Mouse (Mus musculus) adrenal gland, postnatal 14 days (tissue): ENCODE results near the gene Rab3a. TPM values are rescaled to one million over a fixed set of nuclear protein-coding genes. Genes with fewer than 3 reads are reported as not detected.

Experiments used
- DNase-seq: peaks from one replicate; pipeline ENCODE4 v3.0.0; 2021; ENCODE audit warnings: mixed read lengths
- total RNA-seq: library from RNA; stranded (reverse); gene quantifications from 2 replicates; pipeline ENCODE4 v1.2.3, GENCODE M21; 2021

Rab3a gene
- total RNA-seq, 1 experiment from 2014 or later: 56.2 TPM

DNA sequence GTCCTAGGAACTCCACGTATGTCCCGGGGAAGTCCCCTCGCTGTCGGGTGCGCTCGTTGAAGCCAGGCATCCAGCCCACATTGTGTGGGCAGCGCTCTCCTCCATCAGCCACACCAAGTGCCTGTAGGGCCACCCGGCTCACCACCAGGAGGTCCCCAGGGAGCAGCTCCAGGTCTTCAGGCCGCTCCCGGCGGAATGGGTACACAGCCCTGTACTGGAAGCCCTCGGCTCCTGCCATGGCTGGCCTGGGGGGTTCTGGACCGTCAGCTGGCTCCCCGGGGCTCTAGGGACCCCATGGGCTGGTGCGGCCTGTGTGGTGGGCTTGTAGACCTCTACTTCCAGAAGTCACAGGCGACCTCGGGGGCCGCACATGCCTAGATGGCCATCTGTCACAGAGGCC lies 20.3 kb downstream of the Rab3a start:
- DNase-seq: no peak

DNA sequence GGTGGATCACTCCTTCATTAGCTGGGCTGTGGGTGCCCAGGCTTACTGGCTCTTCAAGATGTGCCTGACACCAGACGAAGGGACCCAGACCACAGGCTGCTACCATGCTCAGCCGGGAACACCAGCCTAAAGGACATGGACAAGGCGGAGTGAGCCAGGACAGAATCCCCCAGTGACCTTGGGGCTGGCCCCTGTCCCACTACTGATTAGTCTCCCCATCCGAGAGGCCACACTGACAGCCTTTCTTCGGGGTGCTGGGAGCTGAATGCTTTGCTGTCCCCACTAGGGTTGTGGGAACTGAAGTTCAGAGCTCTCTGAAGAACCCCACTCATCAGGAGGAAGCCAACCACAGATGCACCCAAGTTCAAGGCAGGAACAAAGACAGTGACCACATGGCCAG lies 20.7 kb downstream of the Rab3a start:
- DNase-seq: no peak

DNA sequence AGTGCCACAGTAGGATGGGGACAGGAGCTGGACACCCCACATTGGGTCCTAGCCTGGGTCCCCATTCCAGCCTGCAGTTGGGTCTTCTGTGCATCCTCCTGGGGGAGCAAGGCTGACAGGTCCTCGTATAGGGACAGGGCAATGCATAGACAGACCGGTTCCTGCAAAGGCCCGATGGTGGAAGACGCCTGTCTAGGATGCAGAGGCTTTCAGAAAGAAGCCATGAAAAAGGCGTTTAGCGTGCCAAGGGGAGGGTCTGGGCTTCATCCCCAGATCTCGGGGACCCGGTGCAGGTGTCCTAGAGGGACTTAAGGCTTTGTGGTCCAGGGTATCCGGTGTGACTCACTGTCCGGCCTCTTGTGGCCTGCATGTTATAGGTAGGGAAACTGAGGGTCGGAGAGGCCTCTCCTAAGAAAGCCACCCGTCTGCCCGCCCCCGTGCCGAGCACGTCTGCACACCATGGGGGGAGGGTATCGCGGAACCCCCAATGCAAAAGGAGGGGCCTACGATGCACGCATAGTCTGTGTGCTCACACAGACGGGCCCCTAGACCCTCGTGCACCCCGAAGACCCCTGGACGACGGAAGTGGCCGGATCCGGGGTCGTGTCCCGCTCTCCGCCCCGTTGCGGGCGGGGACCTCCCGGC lies 21.5 kb downstream of the Rab3a start:
- peak; percentile 49 for DNase-seq

DNA sequence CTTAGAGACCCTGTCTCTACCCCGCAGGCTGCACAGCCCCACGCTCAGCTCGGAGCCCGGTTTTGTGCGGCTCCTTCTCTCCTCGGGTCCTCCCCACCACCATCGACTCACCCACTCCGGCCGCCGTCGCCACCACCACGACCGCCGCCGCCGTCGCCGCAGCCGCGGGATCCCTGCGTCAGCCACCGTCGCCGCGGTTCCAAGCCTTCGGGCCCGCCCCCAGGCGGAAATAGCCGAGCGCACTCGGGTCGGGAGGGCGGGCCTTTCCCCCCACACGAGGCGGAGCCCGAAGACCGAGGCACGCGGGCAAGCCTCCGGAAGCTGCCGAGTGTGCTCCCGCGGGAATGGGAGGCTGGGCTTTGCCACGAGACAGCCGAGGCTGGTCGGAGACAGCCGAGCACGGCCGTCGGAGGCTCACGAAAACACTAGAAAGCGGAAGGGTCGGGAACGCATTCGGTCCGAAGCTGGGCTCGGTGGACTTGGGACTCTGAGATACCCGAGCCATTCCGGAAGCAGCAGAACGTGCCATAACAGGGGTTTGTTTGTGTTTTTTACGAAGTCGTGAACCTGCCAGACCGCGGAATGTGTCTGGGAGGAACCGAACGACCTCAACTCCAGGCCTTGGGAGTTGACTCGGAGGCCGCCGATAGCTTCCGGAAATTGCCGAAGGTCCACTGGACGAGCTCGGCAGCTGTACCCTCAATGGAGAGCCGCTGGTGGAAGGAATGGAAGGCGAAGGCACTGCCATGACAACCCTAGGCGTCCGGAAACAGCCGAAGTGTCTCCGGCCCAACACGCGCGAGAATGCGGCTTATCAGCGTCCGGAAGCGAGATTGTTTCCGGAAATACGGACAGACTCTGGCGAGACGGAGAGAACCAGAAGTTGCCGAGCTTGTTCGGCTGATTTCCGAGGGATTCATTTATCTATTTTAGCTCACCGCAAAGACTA lies 22.3 kb downstream of the Rab3a start, which contains the start of gene Pik3r2:
TSS of gene Pik3r2 (minus strand) at position 218 of the 949 bp plus-strand sequence.
- DNase-seq: peak; percentile 99

DNA sequence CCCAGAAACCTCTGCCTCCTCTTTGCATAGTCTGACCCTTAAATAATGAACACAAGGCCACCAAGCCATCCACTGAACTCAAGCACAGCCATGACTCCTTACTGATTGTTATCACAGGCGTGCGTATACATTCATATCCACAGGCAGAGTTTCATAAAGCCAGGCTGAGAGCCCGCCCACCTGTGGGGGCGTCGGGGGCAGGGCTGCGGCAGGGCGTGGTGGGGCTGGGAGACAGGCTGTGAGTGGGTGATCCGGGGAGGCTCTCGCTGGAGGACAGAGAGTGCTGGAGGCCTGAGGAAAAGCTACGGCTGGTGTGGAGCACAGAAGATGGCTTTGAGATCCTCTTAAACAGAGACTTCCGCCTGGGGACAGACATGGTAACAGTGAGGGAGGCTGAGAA lies 25.6 kb downstream of the Rab3a start:
- no peak for DNase-seq

DNA sequence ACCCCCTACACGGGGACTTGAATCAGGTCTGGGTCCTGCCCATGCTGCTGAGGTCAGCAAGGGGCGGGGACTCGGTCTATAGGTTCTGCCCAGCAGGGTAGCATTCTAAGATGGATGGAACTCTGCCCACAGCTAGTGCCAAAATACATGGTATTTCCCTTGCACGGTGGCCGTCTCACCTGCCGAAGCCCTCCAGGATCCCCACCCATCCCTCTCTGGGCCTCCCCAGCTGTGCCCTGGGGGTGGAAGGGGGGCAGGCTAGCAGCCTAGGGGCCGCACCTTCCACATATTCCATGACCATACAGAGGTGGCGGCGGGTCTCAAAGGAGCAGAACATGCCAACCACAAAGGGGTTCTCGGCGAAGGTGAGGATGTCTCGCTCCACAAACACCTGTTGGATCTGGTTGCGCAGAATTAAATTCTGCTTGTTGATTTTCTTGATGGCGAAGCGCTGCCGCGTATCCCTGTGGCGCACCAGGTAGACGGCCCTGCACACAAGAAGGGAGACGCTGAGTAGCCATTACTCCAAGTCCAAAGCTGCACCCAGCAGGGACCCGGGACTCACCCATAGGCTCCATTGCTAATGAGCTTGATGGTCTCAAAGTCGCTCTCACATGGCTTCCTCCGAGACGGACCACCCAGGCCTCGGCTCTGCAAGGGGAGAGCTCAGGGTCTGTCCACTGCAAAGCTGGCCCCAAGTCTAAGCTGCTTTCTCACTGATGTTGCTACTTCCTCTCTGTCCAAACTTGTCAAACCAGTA lies 32.0 kb downstream of the Rab3a start:
- no peak for DNase-seq

DNA sequence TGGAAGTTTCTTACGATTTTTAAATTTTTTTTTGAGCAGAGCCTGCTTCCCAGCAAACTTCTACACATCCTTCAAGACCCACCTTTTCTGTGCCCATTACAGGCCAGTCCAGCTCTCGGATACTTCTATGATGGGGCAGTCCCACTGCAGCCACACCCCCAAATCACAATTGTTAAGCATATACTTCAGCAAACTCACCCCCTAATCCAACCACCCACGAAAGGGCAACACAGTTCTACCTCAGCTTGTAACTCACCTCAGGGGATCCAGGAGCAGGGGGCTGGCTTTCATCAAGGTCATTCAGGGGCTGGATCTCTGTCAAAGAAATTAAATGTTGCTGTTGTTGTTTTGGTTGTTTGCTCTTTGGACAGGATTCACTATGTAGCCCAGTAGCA lies 32.6 kb downstream of the Rab3a start:
- no peak for DNase-seq

DNA sequence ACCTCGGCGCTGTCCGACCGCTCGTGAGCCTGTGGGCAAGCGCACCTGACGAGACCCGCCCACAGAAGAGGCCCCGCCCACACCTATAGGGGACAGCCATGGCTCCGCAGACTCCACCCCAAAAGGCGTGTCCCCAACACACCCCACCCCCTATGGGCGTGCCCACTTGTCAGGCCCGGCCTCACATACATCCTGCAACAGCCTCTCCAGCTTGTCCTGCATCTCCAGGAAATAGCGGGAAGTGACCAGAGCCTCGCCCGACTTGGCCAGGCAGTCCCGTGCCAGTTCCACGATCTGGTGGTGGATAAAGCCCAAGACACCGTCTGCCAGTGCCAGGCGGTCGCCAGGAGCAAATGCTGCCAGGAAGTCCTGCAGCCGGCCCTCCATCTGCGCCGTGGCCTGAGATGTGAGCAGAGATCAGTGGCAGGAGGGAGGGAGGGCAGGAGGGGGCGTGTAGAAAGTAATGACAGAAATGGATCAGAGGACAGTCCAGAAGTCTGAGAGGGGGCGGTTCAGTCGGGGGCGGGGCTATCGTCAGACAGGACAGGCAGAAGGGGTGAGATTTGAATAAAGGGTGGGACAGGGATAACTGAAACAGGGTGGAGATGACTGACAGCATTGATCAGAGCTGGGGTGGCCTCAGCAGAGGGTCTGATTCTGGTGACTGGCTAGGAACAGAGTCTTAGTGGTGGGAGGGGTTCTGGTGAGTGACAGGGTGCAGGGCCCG lies 33.6 kb downstream of the Rab3a start:
- DNase-seq: peak; percentile 51

DNA sequence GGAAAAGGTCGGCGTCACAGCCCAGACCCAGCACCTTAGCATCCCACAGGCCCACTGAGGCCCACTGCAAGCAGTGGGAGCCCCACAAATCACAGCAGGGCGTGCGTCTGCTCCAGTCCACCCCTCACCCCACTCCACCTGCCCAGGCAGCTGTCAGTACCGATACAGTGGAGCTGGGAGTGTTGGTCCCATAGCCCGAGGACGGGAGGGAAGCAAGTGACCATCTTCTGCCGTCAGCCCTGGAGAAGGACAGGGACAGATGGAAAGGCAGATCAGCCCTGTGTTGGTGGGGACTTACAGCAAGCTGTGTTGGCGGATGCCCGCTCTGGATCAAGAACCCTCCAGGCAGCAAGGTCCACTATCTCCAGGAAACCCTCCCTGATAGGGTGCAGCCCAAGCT lies 34.6 kb downstream of the Rab3a start:
- DNase-seq: no peak

DNA sequence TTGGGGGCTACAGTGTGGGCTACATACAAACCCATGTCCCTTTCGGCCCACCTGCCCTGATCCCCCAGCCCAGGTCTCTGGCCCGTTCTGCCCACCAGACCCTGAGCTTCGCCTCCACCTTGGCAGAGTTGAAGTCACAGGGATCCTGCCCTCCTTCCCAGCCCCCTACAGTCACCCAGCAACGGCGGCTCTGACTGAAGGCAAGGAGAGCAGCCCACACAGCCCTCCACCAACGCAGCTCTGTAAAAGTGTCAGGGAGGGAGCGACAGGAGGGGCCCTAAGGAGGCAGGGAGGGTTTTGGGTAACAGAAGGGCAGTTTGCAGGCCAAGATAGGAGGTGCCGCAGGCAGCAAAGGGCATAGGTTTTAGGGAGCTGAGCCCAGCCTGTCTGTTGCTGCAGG lies 36.4 kb downstream of the Rab3a start:
- DNase-seq: no peak

DNA sequence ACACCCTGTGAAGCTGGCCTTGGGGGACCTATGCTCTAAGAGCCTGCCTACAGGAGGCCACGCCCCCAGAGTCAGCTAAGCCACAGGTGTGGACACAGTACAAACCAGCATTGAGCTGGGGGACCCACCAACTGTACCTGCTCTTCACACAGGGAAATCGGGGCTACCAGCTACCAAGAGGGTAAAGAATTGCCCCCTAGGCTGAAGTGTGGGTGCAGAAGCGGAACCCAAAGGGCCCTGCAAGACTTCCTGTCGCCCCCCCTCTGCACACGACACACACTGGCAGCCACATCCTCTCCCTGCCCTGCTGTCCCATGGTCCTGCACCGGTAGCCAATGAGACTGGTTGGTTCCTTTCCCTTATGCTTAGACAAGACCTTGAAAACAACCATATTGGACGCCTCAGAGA lies 36.8 kb downstream of the Rab3a start:
- peak; percentile 71 for DNase-seq

DNA sequence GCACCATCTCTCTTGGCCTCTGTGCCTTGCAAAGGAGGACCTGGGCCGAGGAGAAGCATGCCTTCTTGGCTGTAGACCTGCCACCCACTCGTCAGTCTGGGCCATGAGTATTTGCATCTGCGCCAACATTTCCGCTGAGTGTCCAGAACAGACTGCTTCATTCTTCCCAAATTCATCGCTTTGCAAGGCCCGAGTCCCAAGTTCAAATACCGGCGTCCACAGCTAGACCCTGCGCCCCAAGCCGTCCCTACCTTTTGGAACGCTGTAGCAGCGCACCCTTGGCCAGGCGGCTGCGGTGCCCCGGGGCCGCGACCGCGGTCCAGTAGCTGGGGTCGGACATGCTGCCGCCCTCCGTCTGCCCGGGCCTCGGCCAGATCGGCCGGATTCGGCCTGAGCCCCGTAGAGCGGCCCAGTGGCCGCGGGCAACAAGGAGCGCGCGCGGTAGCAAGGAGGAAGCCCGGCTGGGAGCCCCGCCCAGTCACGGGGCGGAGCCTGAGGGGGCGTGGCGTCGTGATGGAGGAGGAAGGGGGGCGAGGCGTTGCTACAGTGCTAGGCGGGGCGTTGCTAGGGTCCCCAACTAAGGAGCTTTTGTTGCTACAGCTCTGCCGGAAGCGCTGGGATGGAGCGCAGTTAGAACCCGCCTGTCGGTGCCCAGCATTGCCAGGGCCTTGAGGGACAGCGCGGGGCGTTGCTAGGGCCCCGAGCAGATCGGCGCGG lies 37.7 kb downstream of the Rab3a start:
- DNase-seq: peak; percentile 99

DNA sequence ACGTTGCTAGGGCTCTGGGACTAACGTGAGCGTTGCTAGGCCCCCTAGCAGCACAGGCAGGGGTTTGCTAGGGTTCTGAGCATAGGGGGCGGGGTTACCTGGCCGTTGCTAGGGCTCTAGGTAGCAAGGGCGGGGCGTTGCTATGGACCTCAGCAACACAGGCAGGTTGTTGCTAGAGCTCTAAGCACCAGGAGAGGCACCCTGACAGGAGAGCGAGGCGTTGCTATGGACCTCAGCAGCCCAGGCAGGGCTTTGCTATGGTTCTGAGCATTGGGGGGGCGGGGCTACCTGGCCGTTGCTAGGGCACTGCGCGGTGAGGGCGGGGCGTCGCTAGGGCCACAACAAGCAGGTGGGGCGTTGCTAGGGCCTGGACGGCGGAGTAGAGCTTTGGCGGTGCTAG lies 38.2 kb downstream of the Rab3a start:
- DNase-seq: peak; percentile 81

DNA sequence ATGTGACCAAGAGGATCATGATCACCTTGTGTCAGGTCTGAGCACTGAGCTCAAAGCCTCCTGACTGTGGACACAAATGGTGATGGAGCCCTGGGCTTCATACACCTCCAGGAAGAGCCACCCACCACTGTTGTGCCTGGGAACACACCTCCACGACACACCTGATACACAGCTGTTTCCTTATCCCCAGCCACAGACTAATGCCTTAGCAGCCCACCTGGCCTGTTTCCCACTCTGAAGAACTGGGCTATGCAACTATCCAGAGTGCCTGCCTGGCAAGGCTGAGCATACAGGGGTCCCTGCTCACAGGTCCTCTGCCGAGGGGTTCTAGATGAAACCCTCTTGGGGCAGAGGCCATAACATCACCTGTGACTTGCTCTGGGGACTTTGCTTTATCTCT lies 39.7 kb downstream of the Rab3a start:
- no peak for DNase-seq

DNA sequence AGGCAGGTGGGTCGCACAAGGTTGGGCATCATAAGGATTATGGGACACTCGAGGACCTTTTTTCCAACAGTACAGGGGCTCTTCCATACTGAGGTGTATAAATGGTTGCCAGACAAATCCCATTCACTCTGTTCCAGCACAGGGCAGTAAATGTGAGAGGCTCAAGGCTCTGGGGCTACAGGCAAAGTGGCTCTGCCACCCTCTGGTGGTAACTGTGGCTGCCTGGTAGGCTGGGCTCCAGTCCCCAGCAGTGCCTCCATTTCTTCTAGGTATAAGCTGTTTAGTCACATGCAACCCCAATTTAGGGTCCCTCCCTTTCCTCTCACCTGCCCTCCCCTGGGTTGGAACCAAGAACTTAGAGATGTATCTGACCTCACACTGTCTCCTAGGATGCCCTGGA lies 40.9 kb downstream of the Rab3a start:
- DNase-seq: no peak

DNA sequence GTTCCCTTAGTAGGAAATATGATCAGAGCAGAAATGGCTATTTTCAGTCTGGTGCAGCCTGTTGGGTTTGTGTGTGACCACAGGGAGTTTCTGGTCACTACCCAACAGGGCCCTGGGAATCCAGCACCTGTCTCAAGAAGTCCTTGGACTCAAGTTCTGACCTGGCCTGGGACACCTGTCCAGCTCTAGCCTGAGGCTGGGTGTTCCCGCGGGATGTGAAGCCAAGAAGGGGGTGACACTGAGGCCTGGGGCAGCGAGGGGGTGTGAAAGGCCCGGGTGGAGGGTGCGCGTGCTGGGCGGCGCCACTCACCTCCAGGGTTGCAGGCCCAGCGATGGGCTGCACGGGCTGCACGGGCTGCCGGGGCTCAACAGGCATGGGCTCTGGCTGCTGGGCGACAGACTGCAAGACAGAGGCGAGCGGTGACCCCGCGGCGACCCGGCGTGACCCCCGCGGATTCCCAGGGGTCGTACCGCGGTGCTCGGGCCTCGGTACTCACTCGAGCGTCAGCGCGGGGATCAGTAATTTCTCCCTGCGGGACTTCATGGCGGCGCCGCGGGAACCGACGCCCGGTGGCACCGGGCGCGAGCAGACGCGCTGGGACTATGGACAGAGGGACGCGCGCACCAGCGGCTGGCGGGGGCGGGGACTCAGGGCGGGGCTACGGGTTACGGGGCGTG lies 42.1 kb downstream of the Rab3a start:
- no peak for DNase-seq

DNA sequence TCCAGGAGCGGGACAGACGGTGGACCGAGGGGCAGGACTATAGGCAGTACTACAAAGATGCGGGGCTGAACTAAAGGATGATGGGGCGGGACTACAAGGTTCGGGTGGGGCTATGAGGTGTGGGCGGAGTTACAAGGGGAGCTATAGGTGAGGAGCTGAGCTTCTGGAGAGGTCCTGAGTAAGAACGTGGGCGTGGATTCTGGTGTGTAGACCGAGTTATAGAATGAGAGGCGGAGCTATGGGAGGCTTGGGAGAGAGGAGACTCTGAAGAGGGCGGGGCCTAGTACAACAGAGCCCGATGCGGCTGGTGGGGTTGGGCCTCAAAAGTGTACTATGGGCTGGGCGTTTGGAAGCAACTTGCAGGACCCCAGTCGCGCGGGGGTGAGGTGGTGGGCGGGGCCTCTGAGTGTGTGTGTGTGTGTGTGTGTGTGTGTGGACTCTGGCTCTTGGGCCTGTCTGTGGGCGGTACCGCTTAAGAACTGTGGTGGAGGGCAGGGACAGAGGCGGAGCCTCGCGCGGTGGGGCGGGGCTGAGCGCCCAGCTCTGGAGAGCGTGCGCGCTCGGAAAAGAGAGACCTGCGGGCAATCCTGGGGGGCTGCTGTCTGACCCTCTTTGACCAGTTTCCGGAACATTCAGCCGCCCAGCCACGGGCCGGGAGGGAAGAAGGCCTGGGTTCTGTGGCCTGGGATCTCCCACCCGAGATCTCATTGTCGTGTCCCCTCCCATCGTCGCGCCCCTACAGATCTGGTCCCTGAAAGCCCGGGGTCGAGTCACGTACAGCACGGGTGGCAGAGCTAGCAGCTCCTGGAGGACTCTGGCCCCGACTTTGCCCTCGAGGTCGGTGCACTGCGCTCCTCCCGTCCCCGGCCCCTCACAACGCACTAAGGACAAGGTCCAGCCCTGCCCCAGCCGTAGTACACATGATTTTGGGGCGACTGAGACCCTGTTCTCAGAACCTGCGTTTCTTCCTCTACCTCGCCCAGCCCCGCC lies 42.9 kb downstream of the Rab3a start:
- DNase-seq: peak; percentile 93

DNA sequence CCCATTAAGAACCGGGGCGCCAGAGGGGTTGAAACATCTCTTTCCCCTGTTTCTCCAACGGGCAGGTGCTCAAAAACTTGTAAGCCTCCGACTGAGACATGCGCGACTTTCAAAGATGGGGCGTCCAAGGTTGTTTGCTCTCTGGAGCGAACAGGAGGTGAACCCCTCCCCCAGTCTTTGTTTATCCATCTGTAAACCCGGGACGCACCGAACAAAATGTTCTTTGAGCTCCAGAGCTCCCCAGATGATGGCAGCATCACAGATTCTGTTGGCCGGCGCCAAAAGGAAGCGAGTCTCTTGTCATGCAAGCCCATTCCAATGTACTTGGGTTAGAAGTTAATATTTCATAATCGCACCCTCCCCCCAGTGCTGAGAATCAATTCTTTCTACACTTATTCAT lies 43.8 kb downstream of the Rab3a start:
- no peak for DNase-seq

DNA sequence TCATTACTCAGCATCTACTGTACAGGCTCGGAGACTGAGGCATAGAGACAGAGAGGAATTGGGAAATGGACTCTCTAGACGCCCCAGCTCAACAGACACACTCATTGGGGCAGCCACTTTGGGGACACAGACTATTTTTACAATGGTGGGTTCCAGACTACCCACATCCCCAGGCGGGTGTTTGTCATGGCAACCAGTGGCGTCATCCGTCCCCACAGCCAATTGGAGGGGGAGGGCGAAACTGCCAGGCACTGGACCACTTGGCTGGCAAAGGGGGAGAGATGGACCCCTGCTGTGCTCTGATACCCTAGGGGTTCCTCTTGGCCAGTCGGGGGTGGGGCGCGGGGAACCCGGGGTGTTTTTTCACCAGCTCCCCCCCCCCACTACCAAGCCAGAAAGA lies 46.2 kb downstream of the Rab3a start:
- DNase-seq: no peak

DNA sequence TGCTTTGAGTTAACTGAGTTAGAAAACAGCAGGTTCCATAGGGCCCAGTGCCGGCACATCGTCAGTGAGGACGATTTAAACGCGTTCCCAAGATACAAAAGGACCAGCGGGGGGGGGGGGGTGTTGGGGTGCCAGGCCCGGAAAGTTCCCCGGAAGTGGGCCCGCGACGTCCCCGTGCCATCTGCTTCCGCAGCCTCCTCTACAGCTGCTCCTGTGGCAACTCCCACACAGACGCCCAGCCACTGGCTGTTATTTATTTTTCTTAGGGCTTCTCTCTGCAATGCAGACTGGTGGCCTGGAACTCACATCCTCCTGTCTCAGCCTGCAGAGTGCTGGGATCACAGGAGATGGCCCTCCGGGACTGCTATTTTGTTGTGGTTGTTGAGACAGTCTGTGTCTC lies 46.7 kb downstream of the Rab3a start:
- no peak for DNase-seq
